Mouse (Mus musculus): ENCODE measurements around the gene Zkscan16. TPM values are rescaled to one million over a fixed set of nuclear protein-coding genes. Genes with fewer than 3 reads are reported as not detected.

Zkscan16 gene
- polyA plus RNA-seq, 1 experiment from 2014 or later, result 0.97 TPM

GRCm38 (mm10) chr4:59006211-59006610 is 62.8 kb downstream of the Zkscan16 start:
- Histone ChIP-seq H3K9ac (replicated peaks; ENCODE audit: low read length) (no peak overlapping the region), H3K4me2 (ENCODE audit: low read depth, low read length) (no peak overlapping the region), H3K4me1 (ENCODE audit: control insufficient read depth, insufficient read depth, low read length) (peaks cover 4% of the 10 kb centered on the region; the same call in 1 of the 2 replicates), H3K27ac (replicated peaks; ENCODE audit: low read depth, low read length) (no peak overlapping the region), H3K9me3 (replicated peaks; ENCODE audit: control insufficient read depth, low read length) (no peaks in the 10 kb centered on the region), H3K36me3 (replicated peaks; ENCODE audit: control insufficient read depth, insufficient read depth, low read depth, low read length) (no peaks in the 10 kb centered on the region), H3K27me3 (ENCODE audit: control insufficient read depth, insufficient read depth, low read length) (no peaks in the 10 kb centered on the region), H3K4me3 (ENCODE audit: low read depth, low read length) (no peak overlapping the region)
- WGBS, result 38% methylated on average over 8 of the region's 8 CpGs
- DNase-seq (ENCODE audit: low spot score) (peak; percentile 15), ATAC-seq (replicated peaks; ENCODE audit: insufficient number of reproducible peaks, low FRiP score, low TSS enrichment, low read depth) (no peak)

- Histone ChIP-seq H3K4me2 (ENCODE audit: low read depth, low read length) (no peak overlapping the region), H3K4me3 (ENCODE audit: low read depth, low read length) (no peak overlapping the region), H3K4me1 (ENCODE audit: control insufficient read depth, insufficient read depth, low read length) (peaks cover 4% of the 10 kb centered on the region; the same call in 1 of the 2 replicates), H3K27ac (replicated peaks; ENCODE audit: low read depth, low read length) (no peak overlapping the region), H3K27me3 (ENCODE audit: control insufficient read depth, insufficient read depth, low read length) (no peaks in the 10 kb centered on the region), H3K9ac (replicated peaks; ENCODE audit: low read length) (no peak overlapping the region), H3K9me3 (replicated peaks; ENCODE audit: control insufficient read depth, low read length) (no peaks in the 10 kb centered on the region), H3K36me3 (replicated peaks; ENCODE audit: control insufficient read depth, insufficient read depth, low read depth, low read length) (no peaks in the 10 kb centered on the region)
- 78% methylated on average over 6 of the region's 6 CpGs for WGBS
- DNase-seq (ENCODE audit: low spot score), result no peak
- no peak for ATAC-seq (replicated peaks; ENCODE audit: insufficient number of reproducible peaks, low FRiP score, low TSS enrichment, low read depth)
Observed at GRCm38 (mm10) chr4:59007016-59007415, 63.6 kb downstream of the Zkscan16 start.

Other genes with a start within 250 kb of the Zkscan16 start
- gene Olfr267, start 155.9 kb upstream of the Zkscan16 start, polyA plus RNA-seq (2014; fragmentation: Nextera tagmentation; extraction: Ambion mirVana), result not detected in 2 replicates
- gene Ecpas, start 30.9 kb upstream of the Zkscan16 start, polyA plus RNA-seq (2014; fragmentation: Nextera tagmentation; extraction: Ambion mirVana), result 40.5 and 47.2 TPM in 2 replicates
- gene Ptgr1, start 43.5 kb downstream of the Zkscan16 start, polyA plus RNA-seq (2014; fragmentation: Nextera tagmentation; extraction: Ambion mirVana), result 22.8 and 24.0 TPM in 2 replicates
- 6.1 and 6.3 TPM in 2 replicates for gene Dnajc25, start 51.4 kb downstream of the Zkscan16 start, polyA plus RNA-seq (2014; fragmentation: Nextera tagmentation; extraction: Ambion mirVana)
- 4.7 and 7.4 TPM in 2 replicates for gene Gm20503, start 59.6 kb downstream of the Zkscan16 start, polyA plus RNA-seq (2014; fragmentation: Nextera tagmentation; extraction: Ambion mirVana)
- gene Gng10, start 91.5 kb downstream of the Zkscan16 start, polyA plus RNA-seq (2014; fragmentation: Nextera tagmentation; extraction: Ambion mirVana), result 165 and 197 TPM in 2 replicates
- not detected in 2 replicates for gene AI481877, start 195.4 kb downstream of the Zkscan16 start, polyA plus RNA-seq (2014; fragmentation: Nextera tagmentation; extraction: Ambion mirVana)
- gene Ugcg, start 245.6 kb downstream of the Zkscan16 start, polyA plus RNA-seq (2014; fragmentation: Nextera tagmentation; extraction: Ambion mirVana), result 11.5 and 11.8 TPM in 2 replicates

Measured in embryonic facial prominence, embryonic 11.5 days (tissue).